Mouse (Mus musculus) liver, postnatal 0 days (tissue): ENCODE results near the gene Slc43a2.

Experiments used
- CTCF ChIP-seq: sonication (generic); IDR thresholded peaks from 2 replicates; pipeline ENCODE4 v1.5.1; 2016; ENCODE audit warnings: antibody characterized with exemption, low read depth
- EP300 ChIP-seq: IDR thresholded peaks from 2 replicates; pipeline ENCODE4 v1.6.1; 2016; ENCODE audit warnings: antibody characterized with exemption, low read depth, mild to moderate bottlenecking

- TF ChIP-seq CTCF (no peak), EP300 (no peak)
These were observed 25.6 kb downstream of the Slc43a2 start for GRCm38 (mm10) chr11:75557142-75557541.
